Mouse (Mus musculus): Measurements from ENCODE around the gene Gpr171.

The Gpr171 gene

DNA sequence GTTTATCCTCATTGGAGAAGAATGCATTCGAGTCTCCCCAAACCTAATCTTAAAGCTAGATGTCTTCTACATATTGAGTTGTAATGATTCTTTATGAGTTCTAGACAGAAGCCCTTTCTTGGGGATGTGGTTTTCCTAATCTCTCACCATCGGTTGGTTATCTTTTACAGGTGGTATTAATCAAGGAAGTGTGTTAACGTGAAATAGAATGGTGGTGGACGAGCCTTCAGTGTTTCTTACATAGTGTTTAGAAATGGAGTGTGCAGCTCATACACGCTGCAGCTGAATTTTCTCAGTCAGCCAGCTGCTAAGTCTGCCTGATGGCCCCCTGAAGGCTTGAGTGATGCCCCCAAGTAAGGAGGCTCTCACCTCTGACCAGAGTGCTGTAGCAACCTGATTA, 39.5 kb downstream of the Gpr171 start:
- in situ Hi-C loops (cut with MboI, MseI), result loop anchor here (5.0 kb wide), 2 partner anchors 75 to 80 kb away; no protein-coding TSS in a partner anchor

GRCm38 (mm10) chr3:59060131-59060530, 41.5 kb downstream of the Gpr171 start:
- in situ Hi-C loops (cut with MboI, MseI), result loop anchor here (5.0 kb wide), 2 partner anchors 73 to 78 kb away; no protein-coding TSS in a partner anchor

DNA sequence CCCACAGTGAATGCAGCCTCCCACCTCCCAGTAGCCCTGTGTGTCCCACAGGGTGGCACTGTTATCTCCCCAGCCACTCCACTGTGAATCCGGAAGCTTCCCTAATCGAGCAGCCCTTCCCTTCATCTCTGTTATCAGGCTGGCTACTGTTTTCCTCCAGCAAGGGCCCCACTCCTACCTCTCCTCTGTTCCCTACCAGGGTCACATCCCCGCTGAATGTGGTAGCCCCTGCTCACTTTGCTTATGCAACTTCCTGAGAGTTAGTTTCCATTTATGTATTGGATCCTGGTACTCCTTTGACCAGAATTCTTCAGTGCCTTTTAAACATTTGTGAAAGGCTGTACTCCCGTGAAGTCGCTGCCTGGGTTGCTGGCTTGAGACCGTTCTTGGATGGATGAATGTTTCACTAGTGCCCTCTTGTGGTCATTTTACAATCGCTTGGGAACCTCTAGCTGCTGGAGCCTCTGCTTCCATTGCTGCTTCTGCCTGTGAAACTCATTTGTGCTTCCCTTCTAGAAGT, 42.5 kb downstream of the Gpr171 start:
- in situ Hi-C loops (cut with MboI, MseI), result no loop called here

DNA sequence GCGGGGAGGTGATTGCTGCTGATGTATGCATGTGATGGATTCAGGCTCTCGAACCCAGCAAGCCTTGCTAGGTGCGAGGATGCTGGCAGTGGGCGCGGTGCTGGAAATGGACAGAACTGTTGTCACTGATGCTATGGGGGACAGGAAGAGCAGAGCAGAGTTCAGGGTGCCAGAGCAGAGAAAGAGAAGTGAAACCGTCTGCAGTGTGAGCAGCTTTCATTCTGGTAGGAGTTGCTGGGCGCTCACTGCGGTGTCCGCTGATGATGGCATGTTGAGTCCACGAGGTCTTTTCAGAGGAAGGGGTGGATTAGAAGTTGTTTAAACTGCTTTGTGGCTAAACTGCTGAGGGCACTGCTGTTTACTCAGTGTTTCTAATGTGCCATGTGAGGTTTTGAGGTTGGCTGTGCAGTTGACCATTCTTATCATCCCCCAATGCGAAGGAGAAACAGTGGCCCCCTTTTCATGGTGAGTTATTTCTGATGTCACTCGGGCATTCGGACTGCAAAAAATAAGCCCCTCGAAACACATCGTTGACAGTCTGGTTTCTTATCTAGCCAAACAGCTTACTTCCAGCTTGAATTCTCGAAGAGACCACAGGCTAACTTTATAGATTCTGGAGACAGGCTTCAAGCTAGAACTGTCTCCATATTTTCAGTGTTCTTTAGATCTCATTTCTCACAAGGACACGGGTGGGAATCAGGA, 46.6 kb downstream of the Gpr171 start:
- in situ Hi-C loops (cut with MboI, MseI), result no loop called here
